Mouse (Mus musculus): ENCODE results near the gene Sergef. TPM values are rescaled to one million over a fixed set of nuclear protein-coding genes. Genes with fewer than 3 reads are reported as not detected.

Gene Sergef
- polyA plus RNA-seq, 1 experiment from 2014 or later, result 44.1 TPM

DNA sequence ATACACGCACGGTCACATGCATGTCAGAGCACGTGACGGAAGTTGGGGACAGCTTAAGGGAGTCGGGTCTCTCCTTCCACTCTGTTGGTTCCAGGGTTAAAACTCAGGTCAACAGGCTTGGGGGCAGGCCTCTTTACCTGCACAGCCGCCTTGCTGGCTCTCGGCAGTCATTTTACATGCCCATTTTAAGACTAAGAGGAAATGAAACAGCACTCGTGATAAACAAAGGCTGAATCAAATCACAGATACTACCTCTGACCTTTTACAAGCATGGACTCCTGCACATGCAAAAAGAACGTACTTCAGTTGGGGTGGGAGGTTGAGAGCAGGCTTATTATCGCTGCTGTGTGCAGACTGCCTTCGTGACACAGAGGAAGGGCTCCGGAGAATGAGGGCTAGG lies 50.4 kb downstream of the Sergef start:
- no peaks in the 10 kb centered on the region for H3K4me1 ChIP-seq (replicated peaks; ENCODE audit: control insufficient read depth, insufficient read depth, low read length)
- WGBS, result 89% methylated on average over 12 of the region's 12 CpGs
- H3K36me3 ChIP-seq (replicated peaks; ENCODE audit: control insufficient read depth, insufficient read depth), result no peaks in the 10 kb centered on the region; the same call in 1 of the 2 replicates
- ATAC-seq (ENCODE audit: low FRiP score) (no peak), DNase-seq (ENCODE audit: low spot score) (no peak)
- no peak overlapping the region for H3K4me3 ChIP-seq (replicated peaks; ENCODE audit: low read length)
- H3K27ac ChIP-seq, result no peak overlapping the region
- H3K9me3 ChIP-seq (ENCODE audit: control insufficient read depth, low read length), result no peaks in the 10 kb centered on the region
- no peak overlapping the region for H3K4me2 ChIP-seq (replicated peaks)
- no peaks in the 10 kb centered on the region for H3K27me3 ChIP-seq (ENCODE audit: control insufficient read depth, insufficient read depth, low read length)
- no peak overlapping the region for H3K9ac ChIP-seq

- H3K4me3 ChIP-seq (replicated peaks; ENCODE audit: low read length), result no peak overlapping the region
- no peaks in the 10 kb centered on the region; the same call in 1 of the 2 replicates for H3K36me3 ChIP-seq (replicated peaks; ENCODE audit: control insufficient read depth, insufficient read depth)
- 72% methylated on average over 7 of the region's 7 CpGs for WGBS
- H3K27me3 ChIP-seq (ENCODE audit: control insufficient read depth, insufficient read depth, low read length), result no peaks in the 10 kb centered on the region
- H3K4me1 ChIP-seq (replicated peaks; ENCODE audit: control insufficient read depth, insufficient read depth, low read length), result no peaks in the 10 kb centered on the region
- no peak overlapping the region for H3K4me2 ChIP-seq (replicated peaks)
- no peak overlapping the region for H3K27ac ChIP-seq
- H3K9ac ChIP-seq, result no peak overlapping the region
- no peak for DNase-seq (ENCODE audit: low spot score)
- H3K9me3 ChIP-seq (ENCODE audit: control insufficient read depth, low read length), result no peaks in the 10 kb centered on the region
- ATAC-seq (ENCODE audit: low FRiP score), result no peak
Measured at GRCm38 (mm10) chr7:46588005-46588404, 51.6 kb downstream of the Sergef start.

GRCm38 (mm10) chr7:46587466-46587865 lies 52.1 kb downstream of the Sergef start:
- H3K9me3 ChIP-seq (ENCODE audit: control insufficient read depth, low read length), result no peaks in the 10 kb centered on the region
- no peaks in the 10 kb centered on the region for H3K27me3 ChIP-seq (ENCODE audit: control insufficient read depth, insufficient read depth, low read length)
- no peak overlapping the region for H3K4me2 ChIP-seq (replicated peaks)
- H3K4me3 ChIP-seq (replicated peaks; ENCODE audit: low read length), result no peak overlapping the region
- H3K27ac ChIP-seq, result no peak overlapping the region
- H3K4me1 ChIP-seq (replicated peaks; ENCODE audit: control insufficient read depth, insufficient read depth, low read length), result no peaks in the 10 kb centered on the region
- WGBS, result 66% methylated on average over 17 of the region's 17 CpGs
- DNase-seq (ENCODE audit: low spot score) (no peak), ATAC-seq (ENCODE audit: low FRiP score) (no peak)
- H3K36me3 ChIP-seq (replicated peaks; ENCODE audit: control insufficient read depth, insufficient read depth), result no peaks in the 10 kb centered on the region; the same call in 1 of the 2 replicates
- no peak overlapping the region for H3K9ac ChIP-seq

GRCm38 (mm10) chr7:46586621-46587216 lies 52.9 kb downstream of the Sergef start:
- no peak overlapping the region for H3K4me3 ChIP-seq (replicated peaks; ENCODE audit: low read length)
- no peaks in the 10 kb centered on the region for H3K4me1 ChIP-seq (replicated peaks; ENCODE audit: control insufficient read depth, insufficient read depth, low read length)
- H3K4me2 ChIP-seq (replicated peaks), result no peak overlapping the region
- WGBS, result 86% methylated on average over 10 of the region's 10 CpGs
- no peak overlapping the region for H3K9ac ChIP-seq
- no peaks in the 10 kb centered on the region; the same call in 1 of the 2 replicates for H3K36me3 ChIP-seq (replicated peaks; ENCODE audit: control insufficient read depth, insufficient read depth)
- DNase-seq (ENCODE audit: low spot score) (no peak), ATAC-seq (ENCODE audit: low FRiP score) (no peak)
- no peaks in the 10 kb centered on the region for H3K27me3 ChIP-seq (ENCODE audit: control insufficient read depth, insufficient read depth, low read length)
- H3K9me3 ChIP-seq (ENCODE audit: control insufficient read depth, low read length), result no peaks in the 10 kb centered on the region
- no peak overlapping the region for H3K27ac ChIP-seq

DNA sequence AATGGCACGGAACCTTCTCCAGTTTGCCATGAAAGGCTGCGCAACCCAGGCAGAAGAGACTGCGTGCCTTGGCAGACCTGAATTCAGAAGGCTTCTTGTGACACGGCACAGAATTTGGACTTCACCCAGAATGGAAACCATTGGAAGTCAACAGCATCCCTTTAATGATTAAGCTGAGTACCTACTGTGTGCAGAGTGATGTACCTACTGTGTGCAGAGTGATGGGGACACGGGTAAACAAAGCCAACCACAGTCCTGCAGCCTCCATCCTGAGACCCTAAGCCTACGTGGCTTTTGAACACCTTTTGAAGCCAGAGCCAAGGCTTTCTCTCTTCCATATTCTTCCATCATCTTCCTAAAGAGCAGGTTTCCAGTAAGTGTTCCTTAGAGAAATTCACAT lies 56.9 kb downstream of the Sergef start:
- DNase-seq (ENCODE audit: low spot score) (no peak), ATAC-seq (ENCODE audit: low FRiP score) (no peak)
- Histone ChIP-seq H3K4me2 (replicated peaks) (no peak overlapping the region), H3K4me3 (replicated peaks; ENCODE audit: low read length) (no peak overlapping the region), H3K27ac (no peak overlapping the region), H3K9me3 (ENCODE audit: control insufficient read depth, low read length) (no peaks in the 10 kb centered on the region), H3K27me3 (ENCODE audit: control insufficient read depth, insufficient read depth, low read length) (no peaks in the 10 kb centered on the region), H3K9ac (no peak overlapping the region), H3K4me1 (replicated peaks; ENCODE audit: control insufficient read depth, insufficient read depth, low read length) (no peaks in the 10 kb centered on the region), H3K36me3 (replicated peaks; ENCODE audit: control insufficient read depth, insufficient read depth) (no peaks in the 10 kb centered on the region)
- 96% methylated on average over 6 of the region's 6 CpGs for WGBS

GRCm38 (mm10) chr7:46581358-46581930 lies 58.2 kb downstream of the Sergef start:
- Histone ChIP-seq H3K36me3 (replicated peaks; ENCODE audit: control insufficient read depth, insufficient read depth) (no peaks in the 10 kb centered on the region), H3K27me3 (ENCODE audit: control insufficient read depth, insufficient read depth, low read length) (no peaks in the 10 kb centered on the region), H3K9me3 (ENCODE audit: control insufficient read depth, low read length) (no peaks in the 10 kb centered on the region), H3K9ac (no peak overlapping the region), H3K4me2 (replicated peaks) (no peak overlapping the region), H3K4me3 (replicated peaks; ENCODE audit: low read length) (no peak overlapping the region), H3K4me1 (replicated peaks; ENCODE audit: control insufficient read depth, insufficient read depth, low read length) (no peaks in the 10 kb centered on the region), H3K27ac (no peak overlapping the region)
- WGBS, result 78% methylated on average over 8 of the region's 8 CpGs
- no peak for ATAC-seq (ENCODE audit: low FRiP score)
- DNase-seq (ENCODE audit: low spot score), result no peak

- Histone ChIP-seq H3K4me2 (replicated peaks) (no peak overlapping the region), H3K27me3 (ENCODE audit: control insufficient read depth, insufficient read depth, low read length) (no peaks in the 10 kb centered on the region), H3K9me3 (ENCODE audit: control insufficient read depth, low read length) (no peaks in the 10 kb centered on the region), H3K4me3 (replicated peaks; ENCODE audit: low read length) (no peak overlapping the region), H3K4me1 (replicated peaks; ENCODE audit: control insufficient read depth, insufficient read depth, low read length) (peaks cover 3% of the 10 kb centered on the region; the same call in 1 of the 2 replicates), H3K36me3 (replicated peaks; ENCODE audit: control insufficient read depth, insufficient read depth) (no peaks in the 10 kb centered on the region), H3K27ac (no peak overlapping the region), H3K9ac (no peak overlapping the region)
- DNase-seq (ENCODE audit: low spot score) (no peak), ATAC-seq (ENCODE audit: low FRiP score) (no peak)
- WGBS, result 87% methylated on average over 5 of the region's 5 CpGs
Measured at GRCm38 (mm10) chr7:46578091-46578490, 61.5 kb downstream of the Sergef start.

DNA sequence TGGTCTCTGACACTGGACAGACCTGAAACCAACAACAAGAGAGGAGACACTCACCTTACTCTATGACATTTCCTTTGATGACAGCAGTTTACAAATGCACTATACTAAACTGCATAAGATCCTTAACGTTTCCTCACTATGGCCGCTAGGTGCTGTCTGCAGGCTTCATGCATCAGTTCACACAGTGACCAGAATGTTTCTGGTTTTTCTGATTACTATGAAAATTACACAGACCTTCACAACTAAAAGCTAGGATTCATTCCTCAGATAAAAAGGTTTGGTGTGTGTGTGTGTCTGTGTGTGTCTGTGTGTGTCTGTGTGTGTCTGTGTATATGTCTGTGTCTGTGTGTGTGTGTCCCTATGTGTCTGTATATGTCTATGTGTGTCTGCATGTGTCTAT lies 63.7 kb downstream of the Sergef start:
- no peak overlapping the region for H3K9ac ChIP-seq
- H3K4me2 ChIP-seq (replicated peaks), result no peak overlapping the region
- H3K27ac ChIP-seq, result no peak overlapping the region
- H3K4me1 ChIP-seq (replicated peaks; ENCODE audit: control insufficient read depth, insufficient read depth, low read length), result peaks cover 9% of the 10 kb centered on the region; the same call in 1 of the 2 replicates
- H3K27me3 ChIP-seq (ENCODE audit: control insufficient read depth, insufficient read depth, low read length), result no peaks in the 10 kb centered on the region
- no peak for DNase-seq (ENCODE audit: low spot score)
- H3K4me3 ChIP-seq (replicated peaks; ENCODE audit: low read length), result no peak overlapping the region
- 76% methylated on average over 2 of the region's 2 CpGs for WGBS
- H3K9me3 ChIP-seq (ENCODE audit: control insufficient read depth, low read length), result no peaks in the 10 kb centered on the region
- H3K36me3 ChIP-seq (replicated peaks; ENCODE audit: control insufficient read depth, insufficient read depth), result no peaks in the 10 kb centered on the region
- ATAC-seq (ENCODE audit: low FRiP score), result no peak

- no peaks in the 10 kb centered on the region for H3K27me3 ChIP-seq (ENCODE audit: control insufficient read depth, insufficient read depth, low read length)
- WGBS, result 45% methylated on average over 15 of the region's 15 CpGs
- H3K9me3 ChIP-seq (ENCODE audit: control insufficient read depth, low read length), result no peaks in the 10 kb centered on the region
- peaks cover 9% of the 10 kb centered on the region; the same call in 1 of the 2 replicates for H3K4me1 ChIP-seq (replicated peaks; ENCODE audit: control insufficient read depth, insufficient read depth, low read length)
- ATAC-seq (ENCODE audit: low FRiP score), result peak; percentile 43; the same call in 1 of the 2 replicates
- no peak overlapping the region for H3K4me2 ChIP-seq (replicated peaks)
- H3K27ac ChIP-seq, result peak overlapping the region; percentile 63
- H3K9ac ChIP-seq, result peak overlapping the region; percentile 20; the same call in 1 of the 2 replicates
- no peak for DNase-seq (ENCODE audit: low spot score)
- no peaks in the 10 kb centered on the region for H3K36me3 ChIP-seq (replicated peaks; ENCODE audit: control insufficient read depth, insufficient read depth)
- H3K4me3 ChIP-seq (replicated peaks; ENCODE audit: low read length), result no peak overlapping the region
Measured at GRCm38 (mm10) chr7:46572803-46573594, 66.6 kb downstream of the Sergef start.
